Mouse (Mus musculus) embryonic fibroblast, embryonic 13.5 days (primary cell): Measurements from ENCODE around the gene Tmem54. TPM values are rescaled to one million over a fixed set of nuclear protein-coding genes. Genes with fewer than 3 reads are reported as not detected.

ENCODE experiments used
- H3K27ac ChIP-seq: 2 replicates; pipeline ENCODE4 v1.5.1; 2012; ENCODE audit warnings: low read length, control low read depth, inconsistent platforms; ENCODE audit not compliant: insufficient read depth
- H3K4me1 ChIP-seq: 2 replicates; pipeline ENCODE4 v1.6.1; 2011; ENCODE audit warnings: low read length; ENCODE audit not compliant: control insufficient read depth, insufficient read depth
- H3K4me3 ChIP-seq: 2 replicates; pipeline ENCODE4 v1.5.1; 2011; ENCODE audit warnings: mild to moderate bottlenecking, control low read depth, low read length; ENCODE audit not compliant: insufficient read depth
- CTCF ChIP-seq: IDR thresholded peaks from 2 replicates; pipeline ENCODE4 v1.5.1; 2011; ENCODE audit warnings: mild to moderate bottlenecking, control low read depth, low read length, moderate library complexity, borderline replicate concordance; ENCODE audit not compliant: insufficient read depth
- POLR2A ChIP-seq: IDR thresholded peaks from 2 replicates; pipeline ENCODE4 v1.6.1; 2011; ENCODE audit warnings: low read depth, mild to moderate bottlenecking, control low read depth, low read length, moderate library complexity
- polyA plus RNA-seq: library from polyadenylated mRNA; stranded (reverse); fragments of >200 nt; gene quantifications from 2 replicates; pipeline ENCODE4 v1.2.4, GENCODE M21; 2011; ENCODE audit warnings: low read depth; ENCODE audit not compliant: missing spikeins, insufficient read length

Tmem54 gene
- polyA plus RNA-seq, 1 experiment: not detected

- no peak overlapping the region for H3K4me3 ChIP-seq
- TF ChIP-seq POLR2A (no peak), CTCF (no peak)
- no peaks in the 10 kb centered on the region for H3K4me1 ChIP-seq
- no peak overlapping the region for H3K27ac ChIP-seq
Measured at GRCm38 (mm10) chr4:129129387-129129786, 24.0 kb downstream of the Tmem54 start.

GRCm38 (mm10) chr4:129130149-129130548 is 24.8 kb downstream of the Tmem54 start:
- TF ChIP-seq POLR2A: no peak
- 0 out of 2 replicates have a peak, but pooled peaks have one; percentile 27 for TF ChIP-seq CTCF
- H3K4me1 ChIP-seq: no peaks in the 10 kb centered on the region
- H3K27ac ChIP-seq: no peak overlapping the region
- no peak overlapping the region for H3K4me3 ChIP-seq

- no peak for TF ChIP-seq CTCF
- TF ChIP-seq POLR2A: no peak
- Histone ChIP-seq H3K27ac (no peak overlapping the region), H3K4me1 (no peaks in the 10 kb centered on the region)
Measured at GRCm38 (mm10) chr4:129130755-129131303, 25.5 kb downstream of the Tmem54 start.

GRCm38 (mm10) chr4:129134799-129135585 is 29.6 kb downstream of the Tmem54 start:
- Histone ChIP-seq H3K4me3 (no peak overlapping the region), H3K27ac (no peak overlapping the region), H3K4me1 (no peaks in the 10 kb centered on the region; the same call in 1 of the 2 replicates)
- TF ChIP-seq POLR2A (no peak), CTCF (peak; percentile 58)

More at GRCm38 (mm10) chr4:129130755-129131303, 25.5 kb downstream of the Tmem54 start:
- no peak overlapping the region for H3K4me3 ChIP-seq

GRCm38 (mm10) chr4:129135637-129136036 is 30.3 kb downstream of the Tmem54 start:
- Histone ChIP-seq H3K4me3 (no peak overlapping the region), H3K4me1 (peaks cover 3% of the 10 kb centered on the region; the same call in 1 of the 2 replicates), H3K27ac (no peak overlapping the region)
- TF ChIP-seq CTCF: no peak
- TF ChIP-seq POLR2A: no peak

- peak overlapping the region; percentile 8; the same call in 1 of the 2 replicates for H3K4me3 ChIP-seq
- H3K27ac ChIP-seq: no peak overlapping the region
- H3K4me1 ChIP-seq: peaks cover 3% of the 10 kb centered on the region; the same call in 1 of the 2 replicates
- TF ChIP-seq POLR2A: no peak
- no peak for TF ChIP-seq CTCF
Measured at GRCm38 (mm10) chr4:129136189-129136578, 30.8 kb downstream of the Tmem54 start.

GRCm38 (mm10) chr4:129136579-129137391 is 31.4 kb downstream of the Tmem54 start, which contains the start of gene Fndc5:
Gene Fndc5, plus strand, starts transcription at chr4:129136999.
- H3K4me3 ChIP-seq: peak within 1 kb of the TSS; percentile 8; the same call in 1 of the 2 replicates
- no peak within 1 kb of the TSS for H3K27ac ChIP-seq
- no peak for TF ChIP-seq CTCF
- no peak for TF ChIP-seq POLR2A
- H3K4me1 ChIP-seq: peaks cover 3% of the 10 kb centered on the region; the same call in 1 of the 2 replicates

GRCm38 (mm10) chr4:129137392-129138321 is 32.3 kb downstream of the Tmem54 start:
- H3K4me3 ChIP-seq: no peak overlapping the region
- H3K4me1 ChIP-seq: peaks cover 3% of the 10 kb centered on the region; the same call in 1 of the 2 replicates
- TF ChIP-seq CTCF: no peak
- no peak for TF ChIP-seq POLR2A
- no peak overlapping the region for H3K27ac ChIP-seq

- H3K4me1 ChIP-seq: peaks cover 9% of the 10 kb centered on the region
- H3K4me3 ChIP-seq: no peak overlapping the region
- no peak overlapping the region for H3K27ac ChIP-seq
- TF ChIP-seq CTCF: no peak
- TF ChIP-seq POLR2A: no peak
Measured at GRCm38 (mm10) chr4:129139642-129140041, 34.3 kb downstream of the Tmem54 start.
